Mouse (Mus musculus) spleen, postnatal 10 days (tissue): ENCODE measurements at regions not wholly inside any gene's neighbourhood (a gene's known extent, or its start where the extent isn't known, plus 50 kb on each side); places are given as distances from the start of the nearest gene placed in this dataset.
A peak's percentile ranks its signal among the peaks of the same experiment; 100 is the strongest.

Experiments
- DNase-seq, 2 experiments: peaks; one replicate each; pipeline ENCODE4 v3.0.0; 2021 to 2022; ENCODE audit warnings: low spot score in 2 of 2

DNA sequence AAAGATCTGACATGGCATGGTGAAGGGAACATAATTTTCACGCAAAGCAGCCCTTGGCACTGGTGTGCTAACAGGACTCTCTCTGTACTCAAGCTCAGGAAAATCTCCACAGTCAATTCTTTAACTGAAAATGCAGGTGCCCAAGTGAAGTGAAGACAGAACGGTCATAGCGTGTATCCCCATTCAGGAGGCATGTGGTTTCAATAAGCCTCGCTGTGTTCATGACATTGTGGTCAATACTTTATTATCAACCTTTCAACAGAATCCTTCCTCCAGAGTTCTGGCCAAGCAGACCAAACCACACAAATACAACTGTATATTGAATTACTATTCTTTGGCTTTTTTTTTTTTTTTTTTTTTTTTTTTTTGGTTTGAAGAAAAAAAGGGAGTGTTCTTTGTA, 314.1 kb downstream of the Mycn start:
- DNase-seq = no peak

GRCm38 (mm10) chr12:12625788-12626187, 315.9 kb downstream of the Mycn start:
- no peak for DNase-seq

DNA sequence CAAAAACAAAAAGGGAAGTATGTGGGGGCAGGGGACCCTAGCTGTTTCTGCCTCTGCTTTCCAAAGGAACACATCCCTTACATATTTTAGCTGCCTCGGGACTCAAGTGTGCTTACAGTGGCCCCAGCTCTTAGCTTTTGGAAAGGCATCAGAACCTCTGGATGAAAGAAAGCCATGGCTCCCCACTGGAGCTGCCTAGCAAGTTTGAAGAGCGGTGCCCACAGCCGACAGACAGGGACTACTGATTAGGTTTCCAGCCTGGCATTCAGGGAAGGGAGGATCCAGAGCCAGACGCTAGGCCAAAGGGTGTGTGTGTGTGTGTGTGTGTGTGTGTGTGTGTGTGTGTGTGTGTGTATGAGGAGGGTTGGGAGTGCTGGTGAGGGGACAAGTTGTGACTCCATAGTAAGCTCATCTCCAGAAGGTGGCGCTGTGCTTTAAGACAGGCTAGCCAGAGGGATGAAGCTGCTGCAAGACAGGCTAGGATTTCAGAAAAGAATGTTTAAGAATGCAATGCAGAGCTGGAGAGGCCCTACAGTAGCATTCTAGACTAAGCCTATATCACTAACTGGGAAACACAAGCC, 318.9 kb downstream of the Mycn start:
- peak; percentile 25 to 71 for DNase-seq

- DNase-seq = no peak
Observed at GRCm38 (mm10) chr12:12621506-12621905, 320.2 kb downstream of the Mycn start.

DNA sequence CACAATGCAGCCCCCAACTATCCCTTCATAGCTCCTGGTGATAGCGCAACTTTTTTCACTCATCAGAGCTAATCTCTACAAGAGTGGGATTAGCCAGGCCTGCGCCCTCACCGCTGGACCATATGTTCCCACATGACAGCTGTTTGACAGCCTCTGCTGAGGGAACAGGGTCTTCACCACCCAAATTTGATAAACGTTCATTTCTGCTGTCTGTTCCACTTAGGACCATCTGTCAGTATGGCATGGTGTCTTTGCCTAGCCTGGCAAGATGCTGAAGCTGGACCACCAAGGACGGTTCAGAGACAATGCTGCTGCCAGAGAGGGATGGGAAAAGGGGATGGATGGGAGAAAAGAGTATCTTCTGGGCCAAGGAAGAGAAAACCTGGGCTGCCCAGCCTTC, 321.4 kb downstream of the Mycn start:
- DNase-seq = no peak

DNA sequence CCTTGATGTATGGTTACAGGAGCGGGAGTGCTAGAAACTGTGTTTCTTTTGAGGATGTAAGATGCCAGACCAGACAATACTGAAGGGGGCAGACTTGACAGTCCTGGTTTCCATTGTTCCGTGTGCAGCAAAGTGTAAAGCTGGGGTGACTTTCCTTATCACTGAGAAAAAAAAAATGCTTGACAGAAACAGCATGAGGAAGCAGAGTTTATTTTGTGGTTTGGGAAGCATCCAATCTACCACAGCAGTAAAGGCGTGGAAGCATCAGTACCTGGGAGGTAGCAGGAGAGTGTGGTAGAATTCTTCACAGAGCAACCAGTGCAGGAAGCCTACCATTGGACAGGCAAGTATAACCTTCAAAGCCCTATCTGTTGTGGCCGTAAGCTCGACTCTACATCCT, 322.3 kb downstream of the Mycn start:
- no peak for DNase-seq

DNA sequence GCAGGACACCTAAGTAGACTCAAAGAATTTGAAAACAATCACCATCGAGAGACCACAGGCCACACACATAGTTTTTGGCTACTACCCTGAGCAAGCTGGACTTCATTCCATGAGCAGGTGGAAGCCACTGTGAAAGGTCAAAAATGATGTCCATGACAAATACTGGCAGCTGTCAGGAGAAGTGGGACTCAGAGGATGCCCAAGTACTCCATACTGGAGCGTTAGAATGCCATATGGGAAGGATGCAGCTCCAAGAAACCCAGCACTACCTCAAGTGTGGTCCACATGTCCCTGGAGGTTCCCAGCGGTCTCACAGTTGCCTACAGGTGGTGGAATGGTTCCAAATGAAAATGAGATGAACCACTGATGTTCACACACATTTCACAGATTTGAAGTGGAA, 329.2 kb downstream of the Mycn start:
- DNase-seq = no peak

DNA sequence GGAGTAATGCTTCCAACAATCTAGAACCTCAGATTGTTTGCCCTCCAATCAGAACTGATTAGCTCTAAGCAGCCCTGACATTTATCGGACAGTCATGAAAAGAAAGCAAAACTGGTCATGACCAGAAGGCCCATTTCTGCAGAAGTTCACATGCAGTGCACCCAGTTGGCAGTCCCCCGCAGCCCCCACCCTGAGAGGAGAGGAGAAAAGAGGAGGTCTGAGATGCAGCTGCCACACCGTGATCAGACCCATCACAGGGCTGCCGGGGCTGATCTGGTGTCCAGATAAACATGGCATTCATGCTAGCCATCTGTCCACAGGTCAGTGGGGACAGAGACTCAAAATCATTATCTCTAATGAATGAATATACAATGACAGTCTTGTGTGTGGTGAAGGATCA, 330.9 kb downstream of the Mycn start:
- DNase-seq = no peak

DNA sequence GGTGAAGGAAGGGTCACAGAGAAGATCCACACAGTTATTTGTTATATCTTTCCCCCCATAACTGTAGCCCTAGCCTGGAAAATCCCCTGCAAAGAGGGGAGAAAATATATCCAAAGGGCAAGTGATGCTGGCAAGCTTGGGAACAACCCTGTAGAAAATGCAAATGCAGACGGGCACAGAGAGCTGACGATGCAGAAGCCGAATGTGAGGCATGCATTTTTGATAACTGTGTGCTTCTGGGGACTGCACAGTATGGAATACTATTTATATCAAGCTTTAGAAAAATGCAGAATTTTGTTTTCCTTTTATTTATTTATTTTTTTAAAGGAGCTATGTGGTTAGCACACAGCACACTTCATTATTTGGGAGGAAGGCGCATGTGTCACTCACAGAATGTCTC, 333.7 kb downstream of the Mycn start:
- DNase-seq = no peak

DNA sequence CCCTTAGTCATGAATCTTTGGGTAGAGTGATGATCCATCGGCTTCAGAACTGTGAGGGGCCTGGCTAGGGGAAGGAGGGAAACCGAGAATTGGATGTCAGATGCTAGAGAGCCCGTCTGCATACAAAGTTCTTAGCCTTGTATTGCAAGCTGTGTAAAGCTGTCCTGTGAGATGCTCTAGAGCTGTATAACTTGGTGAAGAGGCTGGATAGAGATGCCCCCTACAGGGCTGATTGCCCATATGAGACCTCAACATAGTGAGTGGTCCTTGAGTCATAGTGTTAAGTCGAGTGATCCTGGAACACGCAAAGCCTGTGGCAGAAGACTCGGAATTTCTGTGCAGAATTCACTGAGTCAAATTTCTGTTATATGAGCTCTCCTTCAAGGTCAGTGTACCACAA, 334.8 kb downstream of the Mycn start:
- no peak for DNase-seq

DNA sequence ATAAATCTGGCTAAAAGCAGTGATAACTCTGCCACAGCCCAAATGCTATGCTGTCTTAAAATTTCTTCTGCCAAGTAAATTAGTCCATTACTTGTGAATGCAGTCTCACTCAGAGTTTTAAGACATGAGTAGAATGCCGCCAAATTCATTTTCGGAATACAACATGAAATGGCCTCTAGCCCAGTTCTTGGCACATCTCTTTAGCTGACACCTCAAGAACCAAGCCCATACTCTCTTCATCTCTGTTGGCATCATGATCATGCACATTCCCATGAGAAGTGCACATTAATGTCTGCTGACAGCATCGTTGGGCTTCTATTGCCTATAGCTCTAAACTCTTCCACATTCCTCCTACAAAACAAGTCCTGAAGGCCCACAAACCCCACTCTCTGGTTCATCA, 336.2 kb downstream of the Mycn start:
- no peak for DNase-seq

DNA sequence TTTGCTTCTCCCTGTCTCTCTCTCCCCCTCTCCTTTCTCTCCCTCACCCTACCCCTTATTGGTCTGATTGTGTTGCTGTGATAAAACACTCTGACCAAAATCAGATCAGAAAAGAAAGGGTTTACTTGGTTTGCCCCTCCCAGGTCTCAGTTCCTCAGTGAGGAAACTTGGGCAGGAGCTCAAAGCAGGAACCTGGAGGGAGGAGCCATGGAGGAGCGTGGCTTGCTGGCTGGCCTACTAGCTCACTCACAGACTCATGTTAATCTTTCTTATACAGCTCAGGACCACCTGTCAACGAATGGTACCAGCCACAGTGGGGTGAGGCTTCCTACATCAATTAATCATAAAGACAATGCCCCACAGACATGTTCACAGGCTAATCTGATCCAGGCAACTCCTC, 339.4 kb downstream of the Fam49a start:
- DNase-seq = no peak

DNA sequence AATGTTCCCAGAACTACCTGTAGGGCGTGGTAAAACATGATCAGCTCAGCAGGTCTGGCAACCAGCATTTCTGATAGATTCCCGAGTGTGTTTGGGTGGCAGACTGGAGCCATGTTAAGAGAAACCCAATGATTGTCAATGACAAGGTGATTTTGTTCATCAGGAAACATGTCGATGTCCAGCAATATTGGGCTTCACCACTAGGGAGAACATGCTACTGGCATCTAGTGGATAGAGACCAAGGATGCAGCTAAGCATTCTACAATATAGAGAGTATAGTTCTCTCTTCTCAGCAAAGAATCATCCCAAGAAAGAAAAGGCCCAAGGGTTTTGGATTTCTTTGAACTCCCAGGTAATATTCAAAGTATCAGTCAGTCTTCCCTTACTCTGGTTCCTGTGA, 333.5 kb downstream of the Fam49a start:
- DNase-seq = peak in 1 of 2 experiments; percentile 17

- DNase-seq = no peak
Observed at GRCm38 (mm10) chr12:12594567-12594966, 332.6 kb downstream of the Fam49a start.

GRCm38 (mm10) chr12:12593343-12593742, 331.4 kb downstream of the Fam49a start:
- DNase-seq = no peak

GRCm38 (mm10) chr12:12590753-12591291, 328.9 kb downstream of the Fam49a start:
- DNase-seq = no peak

DNA sequence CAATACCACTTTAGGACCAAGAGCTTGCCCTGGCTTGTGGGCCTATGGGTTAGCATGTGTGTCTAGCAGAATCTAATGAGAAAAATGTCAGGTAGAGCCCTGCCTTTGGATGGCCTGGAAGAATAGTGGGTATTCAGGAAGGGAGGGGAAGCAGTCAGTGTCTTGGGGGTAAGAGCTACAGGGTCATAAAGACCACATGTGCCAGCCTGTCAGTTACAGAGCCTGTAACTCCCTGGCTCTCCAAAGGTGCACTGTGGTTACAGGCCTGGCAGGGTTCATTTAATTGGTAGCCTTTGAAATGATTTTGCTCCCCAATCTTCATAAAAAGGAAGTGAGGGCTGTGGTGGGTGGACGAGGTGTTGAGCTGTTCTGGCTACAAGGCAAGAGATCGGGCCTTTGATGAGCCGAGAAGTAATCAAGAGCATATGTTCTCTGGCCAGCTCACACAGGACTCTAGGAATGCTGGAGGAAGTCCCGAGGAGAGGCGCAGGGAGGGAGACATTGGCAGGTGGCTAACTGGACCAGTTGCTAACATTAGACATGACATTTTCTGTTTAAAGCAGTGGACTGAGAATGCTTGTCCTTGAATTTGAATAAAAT, 326.9 kb downstream of the Fam49a start:
- DNase-seq = no peak

- no peak for DNase-seq
Observed at GRCm38 (mm10) chr12:12586436-12586835, 324.5 kb downstream of the Fam49a start.

DNA sequence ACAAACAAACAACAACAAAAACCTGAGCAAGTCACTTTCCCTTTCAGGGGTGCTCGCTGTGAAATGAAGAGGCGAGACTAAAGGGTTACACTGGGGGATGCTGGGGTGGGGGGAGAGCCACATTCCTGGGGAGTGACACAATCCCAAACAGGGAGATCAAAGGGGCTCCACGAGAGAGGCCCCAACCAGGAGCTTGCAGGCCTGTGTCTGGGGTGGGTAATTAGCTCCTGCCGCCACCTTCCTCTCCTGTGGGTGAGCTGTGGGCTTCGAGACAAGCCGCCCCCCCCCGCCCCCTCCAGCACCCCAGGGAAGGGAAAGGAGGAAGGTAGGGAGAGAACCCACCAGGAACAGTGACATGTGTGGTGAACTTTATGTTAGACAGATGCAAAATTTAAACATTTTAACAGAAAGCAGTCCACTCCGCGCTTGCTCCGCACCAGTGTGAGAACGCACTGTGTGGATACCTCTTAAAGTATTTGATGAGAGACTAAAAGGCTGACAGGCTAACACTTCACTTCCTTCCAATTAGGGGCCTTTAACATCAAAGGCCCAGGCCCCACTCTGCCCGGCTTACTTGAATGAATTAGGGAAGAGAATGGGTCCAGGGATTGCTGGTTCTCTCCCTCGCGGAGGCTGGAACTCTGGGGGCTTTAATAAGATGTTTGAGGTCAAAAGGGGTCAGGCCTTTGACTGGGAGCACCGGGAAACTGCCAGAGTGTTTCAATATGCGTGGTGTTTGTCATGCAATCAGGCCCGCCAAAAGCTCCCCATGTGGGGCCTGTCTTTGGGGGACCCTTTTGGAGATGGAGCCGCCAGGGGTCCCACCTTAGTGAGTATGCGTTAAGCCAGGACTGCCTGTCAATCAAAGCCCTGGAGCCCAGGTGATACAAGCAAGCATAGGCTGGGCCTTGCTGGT, 319.6 kb downstream of the Fam49a start:
- DNase-seq = peak in 1 of 2 experiments; percentile 19

DNA sequence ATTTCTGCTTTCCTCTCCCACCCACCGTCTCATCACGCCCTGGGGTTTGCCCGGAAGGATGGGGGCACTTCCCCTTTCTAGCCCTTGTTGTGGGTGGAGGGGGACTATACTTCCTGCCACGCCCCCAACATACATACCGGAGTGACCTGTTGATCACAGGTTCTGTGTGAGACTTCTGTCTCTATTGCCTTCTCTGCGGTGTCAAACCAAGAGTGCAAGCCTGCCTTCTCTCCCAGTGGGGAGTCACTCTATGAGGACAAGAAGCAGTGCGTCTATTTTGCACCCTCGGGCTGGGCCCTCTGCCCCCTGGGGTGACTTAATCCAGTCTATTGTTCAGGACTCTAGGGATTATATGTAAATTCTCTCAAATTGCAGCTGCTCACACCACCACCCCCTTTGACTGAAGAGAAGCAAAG, 318.8 kb downstream of the Fam49a start:
- peak; percentile 35 to 81 for DNase-seq

GRCm38 (mm10) chr12:12578278-12578677, 316.3 kb downstream of the Fam49a start:
- DNase-seq = no peak

GRCm38 (mm10) chr12:12570563-12571251, 308.8 kb downstream of the Fam49a start:
- DNase-seq = peak in 1 of 2 experiments; percentile 68
